Mouse (Mus musculus): ENCODE data around the gene Retnlb. TPM values are rescaled to one million over a fixed set of nuclear protein-coding genes. Genes with fewer than 3 reads are reported as not detected.
"Not testable (repeated sequence)": the region's sequence is repeated elsewhere in the genome, so short reads cannot be mapped to it uniquely, and the experiment has no call there.

Retnlb gene
- polyA plus RNA-seq, 1 experiment from 2014 or later, result 0.17 TPM

DNA sequence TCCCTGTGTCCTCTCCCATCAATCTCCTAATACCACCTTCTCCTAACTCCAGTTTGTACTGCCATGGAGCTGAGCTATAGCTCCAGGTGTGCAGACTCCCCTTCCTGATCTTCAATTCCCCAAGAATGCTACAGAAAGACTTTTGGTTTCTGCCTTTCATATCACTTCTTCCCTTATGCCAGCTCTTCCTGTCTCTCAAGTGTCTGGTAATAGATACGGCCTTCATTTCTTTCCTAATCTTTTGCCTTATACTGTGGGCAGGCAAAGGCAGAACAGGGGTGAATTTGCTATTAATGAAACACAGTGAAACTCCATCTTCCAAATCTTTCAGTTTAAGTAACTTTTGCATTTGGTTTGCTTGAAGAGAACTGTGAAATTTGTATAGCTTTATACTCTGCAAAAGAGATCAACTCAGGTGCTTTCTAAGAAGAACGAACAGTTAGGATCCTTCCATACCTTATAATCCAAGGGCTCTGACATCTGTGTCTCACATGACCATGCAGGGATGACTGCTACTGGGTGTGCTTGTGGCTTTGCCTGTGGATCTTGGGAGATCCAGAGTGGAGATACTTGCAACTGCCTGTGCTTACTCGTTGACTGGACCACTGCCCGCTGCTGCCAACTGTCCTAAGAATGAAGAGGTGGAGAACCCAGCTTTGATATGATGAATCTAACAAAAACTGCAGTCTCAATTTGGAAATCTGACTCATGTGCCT, 27.2 kb downstream of the Retnlb start:
- Histone ChIP-seq H3K36me3 (ENCODE audit: control insufficient read depth, insufficient read depth) (no peaks in the 10 kb centered on the region), H3K9ac (ENCODE audit: low read depth, low read length) (no peak overlapping the region), H3K4me1 (replicated peaks; ENCODE audit: control insufficient read depth, insufficient read depth, low read length) (no peaks in the 10 kb centered on the region), H3K9me3 (ENCODE audit: control insufficient read depth) (no peaks in the 10 kb centered on the region), H3K4me2 (replicated peaks; ENCODE audit: low read depth) (no peak overlapping the region), H3K27ac (ENCODE audit: low read depth, low read length) (no peak overlapping the region), H3K4me3 (ENCODE audit: low read depth, low read length) (no peak overlapping the region), H3K27me3 (replicated peaks; ENCODE audit: control insufficient read depth, insufficient read depth, low read length) (no peaks in the 10 kb centered on the region)
- no peak for ATAC-seq
- no peak for TF ChIP-seq CTCF (IDR thresholded peaks at IDR 0.05; ENCODE audit: low read depth)
- WGBS, result 92% methylated on average over 4 of the region's 4 CpGs

DNA sequence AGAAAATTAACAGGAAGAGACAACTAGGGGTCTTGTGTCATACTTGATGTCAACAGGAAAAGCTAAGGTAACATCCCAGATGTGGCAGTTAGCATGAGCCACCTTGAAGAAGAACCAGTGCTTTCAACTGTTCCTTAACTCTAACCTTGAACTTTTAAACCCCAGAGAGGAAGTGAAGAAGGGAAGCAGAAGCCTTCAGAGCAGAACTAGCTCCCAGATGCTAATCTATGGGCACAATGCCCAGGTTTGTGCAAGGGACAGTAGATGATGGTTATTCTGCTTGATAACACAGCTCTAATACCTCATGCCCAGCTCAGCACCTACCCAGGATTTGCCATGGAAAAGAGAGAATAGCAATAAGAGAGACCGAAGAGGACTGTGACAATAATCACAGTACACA, 48.3 kb downstream of the Retnlb start:
- H3K27me3 ChIP-seq (replicated peaks; ENCODE audit: control insufficient read depth, insufficient read depth, low read length); H3K4me3 ChIP-seq (ENCODE audit: low read depth, low read length); H3K4me2 ChIP-seq (replicated peaks; ENCODE audit: low read depth); H3K9ac ChIP-seq (ENCODE audit: low read depth, low read length); H3K9me3 ChIP-seq (ENCODE audit: control insufficient read depth); H3K4me1 ChIP-seq (replicated peaks; ENCODE audit: control insufficient read depth, insufficient read depth, low read length); H3K27ac ChIP-seq (ENCODE audit: low read depth, low read length); ATAC-seq; H3K36me3 ChIP-seq (ENCODE audit: control insufficient read depth, insufficient read depth): not testable (repeated sequence)
- 82% methylated on average over 1 of the region's 1 CpGs for WGBS

DNA sequence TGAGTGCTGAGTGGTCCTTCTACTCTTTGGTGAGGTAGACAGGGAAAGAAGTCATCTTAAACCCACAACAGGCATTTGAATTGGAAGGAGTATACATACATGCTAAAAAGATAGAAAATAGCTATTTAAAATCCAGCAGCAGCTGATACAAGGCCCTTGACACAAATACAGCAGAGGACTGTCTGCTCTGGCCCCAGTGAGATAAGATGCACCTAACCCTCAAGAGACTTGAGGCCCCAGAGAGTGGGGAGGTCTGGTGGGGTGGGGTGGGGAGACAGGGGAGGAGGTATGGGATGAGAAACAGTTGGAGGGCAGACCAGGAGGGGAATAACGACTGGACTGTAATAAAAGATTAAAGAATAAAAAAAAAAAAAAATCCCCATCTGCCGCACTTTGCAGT, 51.0 kb downstream of the Retnlb start:
- ATAC-seq, result no peak
- TF ChIP-seq CTCF (IDR thresholded peaks at IDR 0.05; ENCODE audit: low read depth), result no peak
- no peak overlapping the region for H3K9ac ChIP-seq (ENCODE audit: low read depth, low read length)
- no peaks in the 10 kb centered on the region for H3K36me3 ChIP-seq (ENCODE audit: control insufficient read depth, insufficient read depth)
- no peak overlapping the region for H3K4me2 ChIP-seq (replicated peaks; ENCODE audit: low read depth)
- no peak overlapping the region for H3K4me3 ChIP-seq (ENCODE audit: low read depth, low read length)
- no peaks in the 10 kb centered on the region for H3K9me3 ChIP-seq (ENCODE audit: control insufficient read depth)
- H3K27ac ChIP-seq (ENCODE audit: low read depth, low read length), result no peak overlapping the region
- H3K27me3 ChIP-seq (replicated peaks; ENCODE audit: control insufficient read depth, insufficient read depth, low read length), result no peaks in the 10 kb centered on the region
- WGBS, result 50% methylated on average over 2 of the region's 2 CpGs
- no peaks in the 10 kb centered on the region for H3K4me1 ChIP-seq (replicated peaks; ENCODE audit: control insufficient read depth, insufficient read depth, low read length)

Other genes with a start within 250 kb of the Retnlb start
- gene Trat1, start 44.8 kb upstream of the Retnlb start, polyA plus RNA-seq (2015; fragmentation: Nextera tagmentation; extraction: Ambion mirVana), result 0.13 and 0.33 TPM in 2 replicates
- not detected in 2 replicates for gene Retnla, start 25.7 kb downstream of the Retnlb start, polyA plus RNA-seq (2015; fragmentation: Nextera tagmentation; extraction: Ambion mirVana)
- gene Retnlg, start 55.8 kb downstream of the Retnlb start, polyA plus RNA-seq (2015; fragmentation: Nextera tagmentation; extraction: Ambion mirVana), result 1.3 and 1.7 TPM in 2 replicates
- 4.2 and 4.8 TPM in 2 replicates for gene Dzip3, start 177.3 kb downstream of the Retnlb start, polyA plus RNA-seq (2015; fragmentation: Nextera tagmentation; extraction: Ambion mirVana)
- 6.2 and 6.6 TPM in 2 replicates for gene Cip2a, start 177.3 kb downstream of the Retnlb start, polyA plus RNA-seq (2015; fragmentation: Nextera tagmentation; extraction: Ambion mirVana)
- not detected in 2 replicates for gene Myh15, start 240.6 kb downstream of the Retnlb start, polyA plus RNA-seq (2015; fragmentation: Nextera tagmentation; extraction: Ambion mirVana)